Mouse (Mus musculus) thymus, adult 2 months (tissue): ENCODE measurements at regions not wholly inside any gene's neighbourhood (a gene's known extent, or its start where the extent isn't known, plus 50 kb on each side); places are given as distances from the start of the nearest gene placed in this dataset.

Experiments used
- CTCF ChIP-seq: fragments of 200-500 bp; IDR thresholded peaks from 2 replicates; pipeline ENCODE4 v1.5.1; 2012; ENCODE audit warnings: mild to moderate bottlenecking, control low read depth, low read length, moderate library complexity, borderline replicate concordance; ENCODE audit not compliant: control insufficient read depth, poor library complexity, insufficient read depth; ENCODE audit errors: extremely low read depth
- POLR2A ChIP-seq: fragments of 200-500 bp; IDR thresholded peaks from 2 replicates; pipeline ENCODE4 v1.6.1; 2012; ENCODE audit warnings: mild to moderate bottlenecking, low read length, control low read depth, moderate library complexity; ENCODE audit not compliant: control insufficient read depth, poor library complexity, insufficient read depth; ENCODE audit errors: extremely low read depth

DNA sequence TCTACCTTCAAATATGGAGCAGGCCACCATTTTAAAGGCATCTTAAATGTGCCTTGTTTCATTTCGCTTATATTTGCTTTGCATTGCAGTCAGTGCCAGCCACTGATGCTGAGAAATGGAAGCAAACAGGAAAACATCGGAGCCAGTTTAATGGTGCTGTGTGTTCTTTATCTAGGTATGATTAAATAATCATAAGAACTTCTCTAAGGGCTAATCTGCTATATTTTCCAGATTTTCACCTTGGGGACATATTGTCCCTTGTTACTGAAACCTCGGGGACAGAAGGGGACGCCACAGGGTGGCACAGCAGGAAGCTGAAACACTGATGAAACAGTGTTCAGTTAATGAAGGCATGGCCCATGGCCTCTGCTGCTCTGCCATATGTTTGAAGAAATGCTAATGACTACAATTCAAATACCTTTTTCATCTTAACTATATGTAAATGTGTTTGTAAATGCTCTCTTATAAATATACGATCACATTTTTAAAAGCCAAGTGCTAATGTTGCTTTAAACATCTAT lies 562.6 kb downstream of the Etv1 start:
- no peak for TF ChIP-seq POLR2A
- TF ChIP-seq CTCF = no peak
